Mouse (Mus musculus) CH12.LX (cell line): ENCODE measurements around the gene Gsdma3.

Experiments
- CTCF ChIP-seq, 2 experiments: IDR thresholded peaks in 1 of 2; conservative IDR thresholded peaks in 1 of 2; 2 replicates each; pipeline ENCODE4 v1.5.1; 2011 to 2012; ENCODE audit warnings: low read depth in 2 of 2, low read length in 2 of 2, improper control_type of control experiment in 1 of 2, inconsistent platforms in 1 of 2, mild to moderate bottlenecking in 1 of 2, moderate library complexity in 1 of 2
- EP300 ChIP-seq: IDR thresholded peaks from 2 replicates; pipeline ENCODE4 v1.6.1; 2011; ENCODE audit warnings: low read length, improper control_type of control experiment
- ETS1 ChIP-seq: conservative IDR thresholded peaks from 2 replicates; pipeline ENCODE4 v1.6.1; 2012; ENCODE audit warnings: low read depth, mild to moderate bottlenecking, inconsistent platforms, low read length, improper control_type of control experiment, moderate library complexity
- GABPA ChIP-seq: IDR thresholded peaks from 2 replicates; pipeline ENCODE4 v1.6.1; 2012; ENCODE audit warnings: low read depth, low read length, improper control_type of control experiment, inconsistent platforms; ENCODE audit not compliant: insufficient replicate concordance
- MYC ChIP-seq: IDR thresholded peaks from 2 replicates; pipeline ENCODE4 v1.6.1; 2011; ENCODE audit warnings: low read depth, mild to moderate bottlenecking, improper control_type of control experiment, low read length
- NRF1 ChIP-seq: IDR thresholded peaks from 2 replicates; pipeline ENCODE4 v1.6.1; 2014; ENCODE audit warnings: low read depth, mild to moderate bottlenecking, inconsistent platforms, low read length, improper control_type of control experiment, moderate library complexity
- POLR2A ChIP-seq: IDR thresholded peaks from 2 replicates; pipeline ENCODE4 v1.6.1; 2011; ENCODE audit warnings: low read depth, mild to moderate bottlenecking, improper control_type of control experiment, low read length
- POLR2AphosphoS2 ChIP-seq: IDR thresholded peaks from 2 replicates; pipeline ENCODE4 v1.6.1; 2011; ENCODE audit warnings: low read depth, low read length, improper control_type of control experiment
- RAD21 ChIP-seq: IDR thresholded peaks from 2 replicates; pipeline ENCODE4 v1.6.1; 2011; ENCODE audit warnings: low read depth, mild to moderate bottlenecking, low read length, improper control_type of control experiment, moderate library complexity
- USF1 ChIP-seq: IDR thresholded peaks from 2 replicates; pipeline ENCODE4 v1.6.1; 2014; ENCODE audit warnings: low read depth, mild to moderate bottlenecking, inconsistent platforms, low read length, improper control_type of control experiment

DNA sequence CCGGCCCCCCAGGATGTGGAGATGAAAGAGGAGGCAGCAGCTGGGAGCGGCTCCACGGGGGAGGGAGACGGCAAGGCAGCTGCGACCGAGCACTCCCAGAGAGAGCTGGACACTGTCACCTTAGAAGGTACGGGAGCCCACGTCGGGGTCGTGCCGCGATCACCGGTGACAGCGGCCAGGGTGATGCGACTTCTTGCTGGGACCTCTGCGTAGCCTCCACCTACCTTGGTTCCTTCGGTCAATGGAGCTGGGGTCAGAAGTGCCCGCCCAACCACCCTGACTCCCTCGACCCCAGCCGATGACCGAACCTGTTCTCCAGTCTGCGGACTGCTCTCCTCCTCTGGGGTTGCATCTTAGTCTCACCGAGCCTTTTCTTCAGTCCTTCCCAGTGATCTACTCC is 56.7 kb downstream of the Gsdma3 start:
- TF ChIP-seq MYC = no peak
- TF ChIP-seq NRF1 = no peak
- TF ChIP-seq RAD21 = no peak
- no peak for TF ChIP-seq POLR2A
- TF ChIP-seq CTCF (conservative IDR thresholded peaks at IDR 0.05 in 1 of 2, IDR thresholded peaks at IDR 0.05 in 1 of 2; ENCODE audit: low read depth in 2 of 2, low read length in 2 of 2) = no peak
- TF ChIP-seq EP300 = no peak
- TF ChIP-seq GABPA = no peak
- TF ChIP-seq POLR2AphosphoS2 = no peak
- no peak for TF ChIP-seq ETS1
- TF ChIP-seq USF1 = no peak
